Mouse (Mus musculus): Measurements from ENCODE around the gene Tmem217. TPM values are rescaled to one million over a fixed set of nuclear protein-coding genes. Genes with fewer than 3 reads are reported as not detected.
A peak's percentile ranks its signal among the peaks of the same experiment; 100 is the strongest.

The Tmem217 gene
- polyA plus RNA-seq, 1 experiment from 2014 or later, result 0.51 TPM

DNA sequence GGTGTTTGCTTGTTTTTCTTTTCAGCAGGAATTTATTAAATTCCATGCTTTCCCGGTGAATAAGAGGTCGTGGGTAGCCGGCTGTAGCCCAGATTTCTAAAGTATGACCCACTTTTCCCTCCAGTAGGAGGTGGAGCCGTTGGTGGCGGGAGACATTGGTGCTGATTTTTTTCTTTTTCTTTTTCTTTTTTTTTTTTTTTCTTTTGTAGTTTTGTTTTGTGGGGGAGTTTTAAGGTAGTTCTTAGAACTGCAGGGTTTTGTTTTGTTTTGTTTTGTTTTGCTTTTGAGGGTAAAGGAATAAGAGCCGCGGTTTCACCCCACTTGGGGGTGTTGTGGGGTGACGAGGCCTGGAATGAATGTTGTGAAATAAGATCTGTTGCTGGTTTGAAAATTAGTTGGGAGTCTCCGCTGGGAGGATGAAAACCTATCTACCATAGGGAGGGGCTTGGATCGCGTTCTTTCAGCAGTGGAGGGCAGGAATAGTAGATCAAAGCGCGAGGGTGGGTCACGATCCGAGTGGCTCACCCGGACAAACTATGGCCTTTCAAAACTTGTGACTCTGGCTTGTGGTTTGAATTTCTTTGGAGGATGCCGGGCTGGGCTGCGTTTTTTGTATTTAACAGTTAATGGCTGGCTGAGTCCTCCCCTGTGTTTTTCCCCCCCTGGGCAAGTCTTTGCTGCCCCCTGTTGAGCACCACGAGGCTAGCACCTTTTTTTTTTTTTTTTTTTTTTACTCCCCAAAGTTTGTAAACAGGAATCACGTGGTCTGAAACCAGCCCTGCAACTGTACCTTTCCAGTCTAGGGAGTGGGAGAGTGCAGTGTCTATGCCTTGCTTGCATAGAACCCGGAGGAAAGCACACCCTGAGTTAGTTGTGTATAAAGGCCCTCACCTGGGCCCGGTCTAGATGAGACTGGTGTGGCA lies 59.7 kb downstream of the Tmem217 start:
- WGBS, result under 1% methylated on average over 22 of the region's 22 CpGs
- Histone ChIP-seq H3K27ac (peak overlapping the region; percentile 94), H3K9ac (ENCODE audit: low read depth, low read length) (peak overlapping the region; percentile 97), H3K4me1 (replicated peaks; ENCODE audit: insufficient read depth, low read length) (peaks cover 6% of the 10 kb centered on the region; the same call in 1 of the 2 replicates), H3K27me3 (ENCODE audit: insufficient read depth, low read length) (no peaks in the 10 kb centered on the region), H3K4me2 (ENCODE audit: low read length) (peak overlapping the region; percentile 85), H3K9me3 (replicated peaks; ENCODE audit: low read length) (no peaks in the 10 kb centered on the region), H3K36me3 (ENCODE audit: insufficient read depth, low read length) (peaks cover 13% of the 10 kb centered on the region), H3K4me3 (replicated peaks; ENCODE audit: low read depth, low read length) (peak overlapping the region; percentile 96)
- DNase-seq (ENCODE audit: low spot score) (peak; percentile 96), ATAC-seq (replicated peaks; ENCODE audit: low FRiP score, low read depth) (no peak)
- peak; percentile 90 for TF ChIP-seq CTCF (IDR thresholded peaks at IDR 0.05; ENCODE audit: low read depth)

DNA sequence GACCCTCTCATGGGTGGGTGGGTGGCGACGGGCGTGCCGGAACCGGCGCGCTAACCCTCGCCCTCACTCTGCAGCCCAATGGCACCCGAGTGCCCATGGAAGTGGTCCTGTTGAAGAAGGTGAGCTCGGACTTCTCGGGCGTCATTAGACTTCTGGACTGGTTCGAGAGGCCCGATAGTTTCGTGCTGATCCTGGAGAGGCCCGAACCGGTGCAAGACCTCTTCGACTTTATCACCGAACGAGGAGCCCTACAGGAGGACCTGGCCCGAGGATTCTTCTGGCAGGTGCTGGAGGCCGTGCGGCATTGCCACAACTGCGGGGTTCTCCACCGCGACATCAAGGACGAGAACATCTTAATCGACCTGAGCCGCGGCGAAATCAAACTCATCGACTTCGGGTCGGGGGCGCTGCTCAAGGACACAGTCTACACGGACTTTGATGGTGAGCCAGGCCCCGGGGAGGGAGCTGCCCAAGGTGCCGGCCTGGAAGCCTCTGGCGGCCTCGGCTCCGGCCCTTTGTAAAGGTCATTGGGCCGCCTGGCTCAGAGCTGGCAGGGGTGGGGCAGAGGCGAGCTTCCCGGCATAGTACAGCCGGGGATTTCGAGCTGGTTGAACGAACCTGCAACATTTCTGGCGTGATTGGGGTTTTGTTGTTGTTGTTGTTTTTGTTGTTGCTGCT lies 60.5 kb downstream of the Tmem217 start:
- H3K9me3 ChIP-seq (replicated peaks; ENCODE audit: low read length), result no peaks in the 10 kb centered on the region
- TF ChIP-seq CTCF (IDR thresholded peaks at IDR 0.05; ENCODE audit: low read depth), result no peak
- peaks cover 6% of the 10 kb centered on the region; the same call in 1 of the 2 replicates for H3K4me1 ChIP-seq (replicated peaks; ENCODE audit: insufficient read depth, low read length)
- peak overlapping the region; percentile 97 for H3K9ac ChIP-seq (ENCODE audit: low read depth, low read length)
- peaks cover 13% of the 10 kb centered on the region for H3K36me3 ChIP-seq (ENCODE audit: insufficient read depth, low read length)
- peak overlapping the region; percentile 94 for H3K27ac ChIP-seq
- WGBS, result under 1% methylated on average over 48 of the region's 48 CpGs
- DNase-seq (ENCODE audit: low spot score) (peak; percentile 66), ATAC-seq (replicated peaks; ENCODE audit: low FRiP score, low read depth) (no peak)
- H3K4me3 ChIP-seq (replicated peaks; ENCODE audit: low read depth, low read length), result peak overlapping the region; percentile 96
- no peaks in the 10 kb centered on the region for H3K27me3 ChIP-seq (ENCODE audit: insufficient read depth, low read length)
- peak overlapping the region; percentile 85 for H3K4me2 ChIP-seq (ENCODE audit: low read length)

DNA sequence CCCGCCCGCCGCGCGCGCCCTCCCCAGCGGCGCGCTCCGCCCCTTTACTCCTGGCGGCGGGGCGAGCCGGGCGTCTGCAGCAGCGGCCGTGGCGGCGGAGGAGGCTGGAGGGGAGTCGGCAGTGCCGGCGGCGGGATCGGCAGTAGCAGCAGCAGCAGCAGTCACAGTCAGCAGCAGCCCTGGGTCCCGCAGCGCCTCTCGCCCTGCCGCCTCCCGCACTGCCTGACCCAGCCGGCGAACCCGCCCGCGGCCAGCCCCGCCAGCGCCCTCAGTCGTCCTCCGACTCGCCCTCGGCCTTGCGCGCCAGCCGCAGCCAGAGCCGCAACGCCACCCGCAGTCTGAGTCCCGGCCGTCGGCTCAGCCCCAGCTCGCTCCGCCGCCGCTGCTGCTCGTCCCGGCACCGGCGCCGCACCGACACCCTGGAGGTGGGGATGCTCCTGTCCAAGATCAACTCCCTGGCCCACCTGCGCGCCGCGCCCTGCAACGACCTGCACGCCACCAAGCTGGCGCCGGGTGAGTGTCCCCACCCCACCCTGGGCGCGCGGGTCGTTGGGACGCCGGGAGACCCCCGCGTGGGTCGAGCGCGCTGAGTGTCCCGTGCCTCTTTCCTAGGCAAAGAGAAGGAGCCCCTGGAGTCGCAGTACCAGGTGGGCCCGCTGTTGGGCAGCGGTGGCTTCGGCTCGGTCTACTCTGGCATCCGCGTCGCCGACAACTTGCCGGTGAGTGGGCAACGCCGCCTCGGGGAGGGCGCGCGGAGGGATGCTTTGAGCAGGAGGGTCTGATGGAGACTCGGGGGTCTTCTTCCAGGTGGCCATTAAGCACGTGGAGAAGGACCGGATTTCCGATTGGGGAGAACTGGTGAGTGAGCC lies 61.2 kb downstream of the Tmem217 start, which contains the start of gene Pim1:
Pim1 (plus strand) TSS at position 41 of the 869 bp plus-strand sequence.
- peak within 1 kb of the TSS; percentile 96 for H3K4me3 ChIP-seq (replicated peaks; ENCODE audit: low read depth, low read length)
- no peaks in the 10 kb centered on the region for H3K9me3 ChIP-seq (replicated peaks; ENCODE audit: low read length)
- H3K27ac ChIP-seq, result peak within 1 kb of the TSS; percentile 94
- H3K4me1 ChIP-seq (replicated peaks; ENCODE audit: insufficient read depth, low read length), result peaks cover 6% of the 10 kb centered on the region; the same call in 1 of the 2 replicates
- no peaks in the 10 kb centered on the region for H3K27me3 ChIP-seq (ENCODE audit: insufficient read depth, low read length)
- peak within 1 kb of the TSS; percentile 89 for H3K4me2 ChIP-seq (ENCODE audit: low read length)
- no peak for TF ChIP-seq CTCF (IDR thresholded peaks at IDR 0.05; ENCODE audit: low read depth)
- ATAC-seq (replicated peaks; ENCODE audit: low FRiP score, low read depth), result peak; percentile 30
- peak within 1 kb of the TSS; percentile 97 for H3K9ac ChIP-seq (ENCODE audit: low read depth, low read length)
- H3K36me3 ChIP-seq (ENCODE audit: insufficient read depth, low read length), result peaks cover 13% of the 10 kb centered on the region
- peak; percentile 65 for DNase-seq (ENCODE audit: low spot score)
- WGBS, result under 1% methylated on average over 72 of the region's 99 CpGs

DNA sequence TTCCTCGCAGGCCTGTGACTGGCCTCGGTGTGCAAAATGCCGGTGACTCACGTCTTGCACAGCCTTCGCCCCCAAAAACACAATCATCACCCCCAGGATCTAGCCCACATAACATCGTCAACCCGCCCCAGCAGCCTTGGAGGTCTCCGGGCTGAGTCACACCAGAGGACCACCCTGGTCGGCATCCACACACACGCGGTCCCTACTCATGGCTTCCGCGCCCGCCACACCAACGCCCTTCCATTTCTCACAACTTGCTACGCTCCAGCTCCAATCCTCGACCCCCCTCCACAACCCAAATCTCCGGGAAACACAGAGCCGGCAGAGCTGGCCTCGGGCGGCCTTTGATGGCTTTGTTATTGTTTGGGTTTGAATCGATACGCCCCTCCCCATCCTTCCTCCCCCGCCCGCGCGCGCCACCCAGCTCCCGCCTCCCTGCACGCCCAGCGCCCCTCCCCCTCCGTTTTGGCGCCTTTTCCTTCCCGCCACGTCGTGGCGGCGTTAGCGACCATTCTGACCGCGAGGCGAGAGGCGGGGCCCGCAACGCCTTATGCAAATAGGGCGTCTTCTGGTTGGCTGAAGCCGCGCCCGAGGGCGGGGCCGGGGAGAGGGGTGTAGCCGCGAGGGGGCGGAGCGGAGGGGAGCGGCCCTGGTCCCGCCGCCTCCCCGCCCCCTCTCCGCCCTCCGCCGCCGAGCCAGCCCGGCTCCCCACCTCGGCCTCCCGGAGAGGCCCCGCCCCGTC lies 62.0 kb downstream of the Tmem217 start:
- TF ChIP-seq CTCF (IDR thresholded peaks at IDR 0.05; ENCODE audit: low read depth), result peak; percentile 31; the same call in 1 of the 2 replicates
- Histone ChIP-seq H3K9ac (ENCODE audit: low read depth, low read length) (peak overlapping the region; percentile 97), H3K4me2 (ENCODE audit: low read length) (peak overlapping the region; percentile 89), H3K36me3 (ENCODE audit: insufficient read depth, low read length) (peaks cover 13% of the 10 kb centered on the region), H3K4me3 (replicated peaks; ENCODE audit: low read depth, low read length) (peak overlapping the region; percentile 96), H3K9me3 (replicated peaks; ENCODE audit: low read length) (no peaks in the 10 kb centered on the region), H3K27me3 (ENCODE audit: insufficient read depth, low read length) (no peaks in the 10 kb centered on the region), H3K4me1 (replicated peaks; ENCODE audit: insufficient read depth, low read length) (peaks cover 6% of the 10 kb centered on the region; the same call in 1 of the 2 replicates), H3K27ac (peak overlapping the region; percentile 93)
- ATAC-seq (replicated peaks; ENCODE audit: low FRiP score, low read depth) (peak; percentile 91), DNase-seq (ENCODE audit: low spot score) (peak; percentile 99)
- under 1% methylated on average over 51 of the region's 68 CpGs for WGBS

All from kidney, postnatal 0 days (tissue).